Mouse (Mus musculus): ENCODE data around the gene Tmem136.

Gene Tmem136

DNA sequence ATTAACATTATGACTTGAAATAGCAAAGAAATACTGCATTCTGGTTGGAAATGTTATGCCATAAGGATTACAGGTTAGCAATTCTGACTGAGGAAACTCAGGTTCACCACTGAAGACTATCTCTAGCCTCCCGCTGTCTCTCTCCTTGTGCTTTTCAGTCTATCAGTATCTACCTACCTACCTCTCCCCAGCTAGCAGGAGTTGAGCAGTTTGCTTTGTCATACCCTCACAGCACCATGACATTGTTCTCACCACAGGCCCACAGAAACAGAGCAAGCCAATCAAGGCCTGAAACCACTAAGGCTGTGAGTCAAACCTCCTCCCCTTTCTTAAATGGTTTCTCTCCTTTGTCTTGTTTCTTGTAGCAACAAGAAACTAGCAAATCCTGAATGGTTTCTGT, 41.8 kb downstream of the Tmem136 start:
- no peak for DNase-seq

- DNase-seq, result no peak
These were observed 44.6 kb downstream of the Tmem136 start for GRCm38 (mm10) chr9:43071741-43072140.

- no peak for DNase-seq
These were observed 45.2 kb downstream of the Tmem136 start for GRCm38 (mm10) chr9:43071176-43071575.

GRCm38 (mm10) chr9:43070566-43070965, 45.8 kb downstream of the Tmem136 start:
- no peak for DNase-seq

- no peak for DNase-seq
These were observed 46.2 kb downstream of the Tmem136 start for GRCm38 (mm10) chr9:43070153-43070552.

DNA sequence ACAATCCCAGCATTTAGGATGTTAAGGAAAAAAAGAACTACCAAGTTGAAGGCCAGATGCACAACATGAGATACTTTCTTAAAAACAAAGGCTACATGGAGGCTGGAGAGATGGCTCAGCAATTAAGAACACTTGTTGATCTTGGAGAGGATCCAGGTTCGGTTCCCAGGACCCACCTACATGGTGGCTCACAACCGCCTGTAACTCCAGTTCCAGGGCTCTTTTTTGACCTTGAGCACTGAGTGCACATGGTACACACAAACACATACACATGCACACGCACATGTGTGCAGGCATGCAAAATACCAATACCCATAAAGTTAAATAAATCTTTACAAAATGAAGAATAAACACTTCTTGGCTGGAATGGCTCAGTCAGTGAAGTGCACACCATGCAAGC, 48.5 kb downstream of the Tmem136 start:
- DNase-seq, result peak in 1 of 2 experiments; percentile 22

- DNase-seq, result no peak
These were observed 51.1 kb downstream of the Tmem136 start for GRCm38 (mm10) chr9:43065231-43065630.

- no peak for DNase-seq
These were observed 54.8 kb downstream of the Tmem136 start for GRCm38 (mm10) chr9:43061545-43061944.

All from kidney, postnatal 36 days (tissue).